Mouse (Mus musculus) monocyte, adult 2 months (primary cell): Measurements from ENCODE around the gene Marco.

ENCODE experiments used
- DNase-seq, 2 experiments: peaks; one replicate each; pipeline ENCODE4 v3.0.0; 2022; ENCODE audit warnings: low spot score in 2 of 2, low read depth in 1 of 2

Marco gene

GRCm38 (mm10) chr1:120443228-120443639 is 61.6 kb downstream of the Marco start:
- DNase-seq, result no peak

DNA sequence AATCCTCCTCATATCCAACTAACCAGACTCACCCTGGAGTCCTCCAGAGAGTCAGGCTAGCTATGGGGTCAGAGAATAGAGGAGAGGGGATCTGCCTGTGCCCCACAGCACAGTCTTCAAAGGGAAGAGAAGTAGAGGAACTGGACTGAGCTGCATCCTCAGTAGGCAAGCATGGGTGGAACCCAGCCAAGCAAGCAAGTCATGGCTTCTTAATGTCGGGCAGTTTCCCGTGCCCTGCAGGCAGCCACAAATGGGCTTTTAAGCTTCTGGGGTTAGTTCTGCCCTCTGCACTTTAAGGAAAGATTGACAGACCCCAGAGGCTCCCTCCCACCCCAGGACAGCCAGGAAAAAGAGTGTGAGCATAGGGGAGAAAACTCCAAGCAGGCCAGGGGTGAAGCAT is 63.2 kb downstream of the Marco start:
- DNase-seq, result no peak

DNA sequence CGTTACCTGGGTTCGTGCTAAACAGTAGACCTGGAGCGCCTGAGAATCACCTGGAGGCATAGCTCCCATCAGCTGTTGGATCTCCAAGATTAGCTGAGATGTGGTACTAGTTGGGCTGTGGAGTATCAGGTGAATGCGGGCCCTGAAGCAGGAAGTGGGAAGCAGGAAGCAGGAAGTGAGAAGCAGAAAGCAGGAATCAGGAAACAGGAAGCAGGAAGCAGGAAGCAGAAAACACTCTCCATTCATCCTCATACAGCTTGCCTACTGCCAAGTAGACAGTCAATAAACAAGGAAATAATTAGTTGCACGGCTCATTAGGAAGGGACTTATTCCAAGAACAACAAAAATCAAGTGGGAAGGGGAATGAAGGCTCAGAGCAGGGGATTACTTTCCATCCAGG is 69.2 kb downstream of the Marco start:
- no peak for DNase-seq

DNA sequence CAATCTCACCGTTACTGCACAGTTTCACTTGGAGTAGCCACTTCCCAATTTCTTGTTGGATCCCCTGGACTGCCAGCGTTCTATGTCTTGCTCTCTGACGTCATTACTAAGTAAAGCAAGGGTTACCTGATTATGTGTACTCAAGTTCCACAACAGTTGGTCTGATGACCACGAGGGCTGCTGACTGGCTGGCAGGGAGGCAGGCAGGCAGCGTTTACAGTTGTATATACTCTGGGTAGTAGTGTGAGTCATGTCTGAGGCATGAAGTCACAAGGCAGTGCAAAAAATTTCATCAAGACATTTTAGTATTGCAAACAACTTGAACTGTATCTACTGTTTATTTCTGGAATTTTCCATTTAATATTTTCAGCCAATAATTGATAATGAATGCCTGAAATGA is 74.7 kb downstream of the Marco start:
- DNase-seq, result no peak

- DNase-seq, result no peak
Observed at GRCm38 (mm10) chr1:120425587-120425986, 79.2 kb downstream of the Marco start.
